Mouse (Mus musculus) forebrain, embryonic 13.5 days (tissue): ENCODE results near the gene Cma1. TPM values are rescaled to one million over a fixed set of nuclear protein-coding genes. Genes with fewer than 3 reads are reported as not detected.
"Not testable (repeated sequence)": the region's sequence is repeated elsewhere in the genome, so short reads cannot be mapped to it uniquely, and the experiment has no call there.

Experiments used
- ATAC-seq: fragments of 200-750 bp; cut with Nextera tagmentation; 2 replicates; pipeline ENCODE4 v1.8.0; 2017
- H3K27ac ChIP-seq: fragments of 300-500 bp; sonication (generic); 2 replicates; pipeline ENCODE4 v1.5.1; 2015; ENCODE audit warnings: inconsistent platforms, mild to moderate bottlenecking, moderate library complexity
- H3K27me3 ChIP-seq: fragments of 300-500 bp; sonication (generic); 2 replicates; pipeline ENCODE4 v1.6.1; 2015; ENCODE audit warnings: mild to moderate bottlenecking, inconsistent platforms
- H3K36me3 ChIP-seq: fragments of 300-500 bp; sonication (generic); 2 replicates; pipeline ENCODE4 v1.6.1; 2015; ENCODE audit warnings: mild to moderate bottlenecking, inconsistent platforms; ENCODE audit not compliant: poor library complexity, severe bottlenecking
- H3K4me1 ChIP-seq: fragments of 300-500 bp; sonication (generic); 2 replicates; pipeline ENCODE4 v1.6.1; 2015; ENCODE audit warnings: inconsistent platforms
- H3K4me2 ChIP-seq: fragments of 300-500 bp; sonication (generic); 2 replicates; pipeline ENCODE4 v1.6.1; 2015; ENCODE audit warnings: inconsistent platforms, mild to moderate bottlenecking, moderate library complexity
- H3K4me3 ChIP-seq: fragments of 300-500 bp; sonication (generic); 2 replicates; pipeline ENCODE4 v1.5.1; 2015; ENCODE audit warnings: mild to moderate bottlenecking, inconsistent platforms
- H3K9ac ChIP-seq: fragments of 300-500 bp; sonication (generic); 2 replicates; pipeline ENCODE4 v1.6.1; 2015; ENCODE audit warnings: mild to moderate bottlenecking, inconsistent platforms
- H3K9me3 ChIP-seq: fragments of 300-500 bp; sonication (generic); replicated peaks from 2 replicates; pipeline ENCODE4 v1.6.1; 2016; ENCODE audit warnings: inconsistent platforms
- WGBS: fragments of 180-500 bp; shearing (Covaris S2); methylation state at CpG from one replicate; pipeline ENCODE4 v1.1.7; 2015; 5-methylcytosine and 5-hydroxymethylcytosine counted together
- polyA plus RNA-seq: library from polyadenylated mRNA; unstranded; fragments of >200 nt; fragmentation: Nextera tagmentation; extraction: Ambion mirVana; gene quantifications from 2 replicates; pipeline ENCODE4 v1.2.1, GENCODE M21; 2015

The Cma1 gene
- polyA plus RNA-seq: not detected in 2 replicates

- Histone ChIP-seq H3K4me3 (no peak within 1 kb of the TSS), H3K9ac (no peak within 1 kb of the TSS), H3K4me2 (no peak within 1 kb of the TSS), H3K27me3 (no peaks in the 10 kb centered on the region), H3K9me3 (no peaks in the 10 kb centered on the region), H3K4me1 (no peaks in the 10 kb centered on the region), H3K27ac (no peak within 1 kb of the TSS), H3K36me3 (no peaks in the 10 kb centered on the region)
- 78% methylated on average over 4 of the region's 4 CpGs for WGBS
- no peak for ATAC-seq
These were observed at the start of gene Cma1 for GRCm38 (mm10) chr14:55944575-55944974. Gene Cma1 (minus strand): TSS chr14:55944675.

GRCm38 (mm10) chr14:55987464-55987863, 43.0 kb upstream of the Cma1 start:
- H3K27ac ChIP-seq, H3K4me3 ChIP-seq, H3K9me3 ChIP-seq, H3K36me3 ChIP-seq, H3K9ac ChIP-seq, H3K4me1 ChIP-seq, H3K4me2 ChIP-seq, ATAC-seq, H3K27me3 ChIP-seq: not testable (repeated sequence)
- WGBS: 83% methylated on average over 2 of the region's 3 CpGs

GRCm38 (mm10) chr14:55963900-55964299, 19.4 kb upstream of the Cma1 start:
- not testable (repeated sequence) for ATAC-seq, H3K9me3 ChIP-seq, H3K4me1 ChIP-seq, H3K9ac ChIP-seq, H3K27ac ChIP-seq, H3K36me3 ChIP-seq, H3K4me3 ChIP-seq, H3K27me3 ChIP-seq, H3K4me2 ChIP-seq
- WGBS: 60% methylated on average over 2 of the region's 2 CpGs

GRCm38 (mm10) chr14:55963263-55963662, 18.8 kb upstream of the Cma1 start:
- H3K27ac ChIP-seq: peak overlapping the region; percentile 41; the same call in 1 of the 2 replicates
- no peaks in the 10 kb centered on the region for H3K9me3 ChIP-seq
- no peak overlapping the region for H3K4me2 ChIP-seq
- no peak overlapping the region for H3K4me3 ChIP-seq
- H3K9ac ChIP-seq: no peak overlapping the region
- WGBS: 0% methylated on average over 1 of the region's 1 CpGs
- H3K27me3 ChIP-seq: no peaks in the 10 kb centered on the region
- peaks cover 7% of the 10 kb centered on the region; the same call in 1 of the 2 replicates for H3K4me1 ChIP-seq
- no peaks in the 10 kb centered on the region for H3K36me3 ChIP-seq
- no peak for ATAC-seq

- Histone ChIP-seq H3K4me1 (no peaks in the 10 kb centered on the region), H3K9ac (no peak within 1 kb of the TSS), H3K27me3 (no peaks in the 10 kb centered on the region), H3K27ac (no peak within 1 kb of the TSS), H3K9me3 (no peaks in the 10 kb centered on the region), H3K36me3 (no peaks in the 10 kb centered on the region), H3K4me2 (no peak within 1 kb of the TSS), H3K4me3 (no peak within 1 kb of the TSS)
- WGBS: 80% methylated on average over 6 of the region's 6 CpGs
- ATAC-seq: no peak
These were observed 6.0 kb upstream of the Cma1 start, which contains the start of gene Cma2 for GRCm38 (mm10) chr14:55950346-55951030. Gene Cma2 (plus strand): TSS chr14:55950980.

- H3K36me3 ChIP-seq: no peaks in the 10 kb centered on the region
- H3K27ac ChIP-seq: no peak overlapping the region
- H3K4me1 ChIP-seq: no peaks in the 10 kb centered on the region
- WGBS: 92% methylated on average over 2 of the region's 2 CpGs
- no peaks in the 10 kb centered on the region for H3K27me3 ChIP-seq
- no peak for ATAC-seq
- no peaks in the 10 kb centered on the region for H3K9me3 ChIP-seq
- no peak overlapping the region for H3K4me3 ChIP-seq
- no peak overlapping the region for H3K4me2 ChIP-seq
- H3K9ac ChIP-seq: no peak overlapping the region
These were observed 1.9 kb upstream of the Cma1 start for GRCm38 (mm10) chr14:55946269-55946969.

GRCm38 (mm10) chr14:55943601-55944000, 874 bp downstream of the Cma1 start:
- no peaks in the 10 kb centered on the region for H3K36me3 ChIP-seq
- no peaks in the 10 kb centered on the region for H3K4me1 ChIP-seq
- ATAC-seq: no peak
- H3K4me2 ChIP-seq: no peak overlapping the region
- H3K4me3 ChIP-seq: no peak overlapping the region
- no peak overlapping the region for H3K27ac ChIP-seq
- H3K27me3 ChIP-seq: no peaks in the 10 kb centered on the region
- WGBS: 89% methylated on average over 11 of the region's 11 CpGs
- no peak overlapping the region for H3K9ac ChIP-seq
- no peaks in the 10 kb centered on the region for H3K9me3 ChIP-seq

GRCm38 (mm10) chr14:55940070-55940800, 4.2 kb downstream of the Cma1 start:
- no peak overlapping the region for H3K4me2 ChIP-seq
- H3K27ac ChIP-seq: no peak overlapping the region
- no peaks in the 10 kb centered on the region for H3K27me3 ChIP-seq
- no peaks in the 10 kb centered on the region for H3K36me3 ChIP-seq
- no peak for ATAC-seq
- 62% methylated on average over 7 of the region's 7 CpGs for WGBS
- no peaks in the 10 kb centered on the region for H3K4me1 ChIP-seq
- no peak overlapping the region for H3K4me3 ChIP-seq
- H3K9ac ChIP-seq: no peak overlapping the region
- no peaks in the 10 kb centered on the region for H3K9me3 ChIP-seq

- Histone ChIP-seq H3K4me2 (no peak overlapping the region), H3K36me3 (no peaks in the 10 kb centered on the region), H3K9me3 (no peaks in the 10 kb centered on the region), H3K4me1 (no peaks in the 10 kb centered on the region), H3K27me3 (no peaks in the 10 kb centered on the region), H3K27ac (no peak overlapping the region), H3K4me3 (no peak overlapping the region), H3K9ac (no peak overlapping the region)
- ATAC-seq: no peak
- WGBS: 63% methylated on average over 7 of the region's 7 CpGs
These were observed 10.9 kb downstream of the Cma1 start for GRCm38 (mm10) chr14:55933586-55933985.

GRCm38 (mm10) chr14:55929263-55929997, 15.0 kb downstream of the Cma1 start:
- Histone ChIP-seq H3K9me3 (no peaks in the 10 kb centered on the region), H3K27ac (no peak overlapping the region), H3K4me3 (no peak overlapping the region), H3K9ac (no peak overlapping the region), H3K27me3 (no peaks in the 10 kb centered on the region), H3K4me1 (no peaks in the 10 kb centered on the region), H3K36me3 (no peaks in the 10 kb centered on the region), H3K4me2 (no peak overlapping the region)
- no peak for ATAC-seq
- WGBS: 83% methylated on average over 12 of the region's 12 CpGs

GRCm38 (mm10) chr14:55926847-55927246, 17.6 kb downstream of the Cma1 start:
- H3K27ac ChIP-seq: no peak overlapping the region
- no peaks in the 10 kb centered on the region for H3K36me3 ChIP-seq
- H3K9me3 ChIP-seq: no peaks in the 10 kb centered on the region
- no peak overlapping the region for H3K4me2 ChIP-seq
- WGBS: 90% methylated on average over 4 of the region's 4 CpGs
- H3K4me3 ChIP-seq: no peak overlapping the region
- no peak overlapping the region for H3K9ac ChIP-seq
- H3K27me3 ChIP-seq: no peaks in the 10 kb centered on the region
- no peaks in the 10 kb centered on the region for H3K4me1 ChIP-seq
- ATAC-seq: no peak
